Mouse (Mus musculus) forebrain, embryonic 15.5 days (tissue): ENCODE results near the gene Dusp1. TPM values are rescaled to one million over a fixed set of nuclear protein-coding genes. Genes with fewer than 3 reads are reported as not detected.
A peak's percentile ranks its signal among the peaks of the same experiment; 100 is the strongest.

ENCODE experiments used
- ATAC-seq: fragments of 200-750 bp; cut with Nextera tagmentation; replicated peaks from 2 replicates; pipeline ENCODE4 v1.8.0; 2017; ENCODE audit warnings: mild to moderate bottlenecking, moderate TSS enrichment, moderate library complexity
- H3K27ac ChIP-seq: fragments of 300-500 bp; sonication (generic); replicated peaks from 2 replicates; pipeline ENCODE4 v1.5.1; 2015; ENCODE audit warnings: mild to moderate bottlenecking, inconsistent platforms
- H3K27me3 ChIP-seq: fragments of 300-500 bp; sonication (generic); 2 replicates; pipeline ENCODE4 v1.6.1; 2015; ENCODE audit warnings: inconsistent platforms
- H3K36me3 ChIP-seq: fragments of 300-500 bp; sonication (generic); 2 replicates; pipeline ENCODE4 v1.6.1; 2015; ENCODE audit warnings: mild to moderate bottlenecking, inconsistent platforms
- H3K4me1 ChIP-seq: fragments of 300-500 bp; sonication (generic); 2 replicates; pipeline ENCODE4 v1.6.1; 2015; ENCODE audit warnings: inconsistent platforms
- H3K4me2 ChIP-seq: fragments of 300-500 bp; sonication (generic); replicated peaks from 2 replicates; pipeline ENCODE4 v1.6.1; 2015; ENCODE audit warnings: mild to moderate bottlenecking, inconsistent platforms
- H3K4me3 ChIP-seq: fragments of 300-500 bp; sonication (generic); 2 replicates; pipeline ENCODE4 v1.5.1; 2015; ENCODE audit warnings: mild to moderate bottlenecking, inconsistent platforms
- H3K9ac ChIP-seq: fragments of 300-500 bp; sonication (generic); replicated peaks from 2 replicates; pipeline ENCODE4 v1.6.1; 2015; ENCODE audit warnings: mild to moderate bottlenecking, inconsistent platforms
- H3K9me3 ChIP-seq: fragments of 300-500 bp; sonication (generic); 2 replicates; pipeline ENCODE4 v1.6.1; 2016; ENCODE audit warnings: inconsistent platforms
- WGBS: fragments of 180-500 bp; shearing (Covaris S2); methylation state at CpG from one replicate; pipeline ENCODE4 v1.1.7; 2015; ENCODE audit warnings: mixed read lengths; 5-methylcytosine and 5-hydroxymethylcytosine counted together
- polyA plus RNA-seq: library from polyadenylated mRNA; unstranded; fragments of >200 nt; fragmentation: Nextera tagmentation; extraction: Ambion mirVana; gene quantifications from 2 replicates; pipeline ENCODE4 v1.2.1, GENCODE M21; 2015

Gene Dusp1
- polyA plus RNA-seq: 46.3 and 50.0 TPM in 2 replicates

GRCm38 (mm10) chr17:26561651-26562181 lies at the start of gene Dusp1:
TSS of gene Dusp1 (minus strand) at chr17:26562128.
- WGBS: under 1% methylated on average over 25 of the region's 25 CpGs
- Histone ChIP-seq H3K27ac (peak within 1 kb of the TSS; percentile 85), H3K36me3 (peaks cover 21% of the 10 kb centered on the region), H3K4me3 (peak within 1 kb of the TSS; percentile 91), H3K27me3 (no peaks in the 10 kb centered on the region), H3K4me1 (peaks cover 33% of the 10 kb centered on the region), H3K4me2 (peak within 1 kb of the TSS; percentile 93), H3K9me3 (no peaks in the 10 kb centered on the region; the same call in 1 of the 2 replicates), H3K9ac (peak within 1 kb of the TSS; percentile 90)
- ATAC-seq: peak; percentile 87

DNA sequence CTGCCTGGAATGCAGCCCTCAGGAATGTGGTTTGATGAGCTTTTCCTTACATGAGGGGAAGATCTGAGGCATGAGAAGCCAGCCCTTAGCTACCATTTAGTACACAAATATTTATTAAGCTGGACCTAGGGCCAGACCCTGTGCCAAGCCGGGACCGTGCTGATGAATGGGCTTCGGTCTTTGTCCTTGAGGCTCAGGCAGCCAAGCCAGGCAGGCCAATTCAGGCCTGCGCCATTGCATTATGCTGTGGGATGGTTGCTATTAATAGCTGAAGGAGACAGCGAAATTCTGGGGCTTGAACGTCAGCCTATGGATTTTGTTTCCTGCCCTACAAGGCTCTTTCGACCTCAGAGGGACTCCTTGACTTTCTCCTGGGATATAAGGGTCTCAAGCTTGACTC lies 49.4 kb upstream of the Dusp1 start:
- Histone ChIP-seq H3K4me3 (no peak overlapping the region), H3K27me3 (no peaks in the 10 kb centered on the region), H3K9me3 (no peaks in the 10 kb centered on the region), H3K4me1 (0 out of 2 replicates have a peak, but pooled peaks cover 4% of the 10 kb centered on the region), H3K4me2 (no peak overlapping the region), H3K36me3 (peaks cover 25% of the 10 kb centered on the region), H3K27ac (no peak overlapping the region), H3K9ac (no peak overlapping the region)
- ATAC-seq: no peak
- WGBS: 75% methylated on average over 7 of the region's 7 CpGs

DNA sequence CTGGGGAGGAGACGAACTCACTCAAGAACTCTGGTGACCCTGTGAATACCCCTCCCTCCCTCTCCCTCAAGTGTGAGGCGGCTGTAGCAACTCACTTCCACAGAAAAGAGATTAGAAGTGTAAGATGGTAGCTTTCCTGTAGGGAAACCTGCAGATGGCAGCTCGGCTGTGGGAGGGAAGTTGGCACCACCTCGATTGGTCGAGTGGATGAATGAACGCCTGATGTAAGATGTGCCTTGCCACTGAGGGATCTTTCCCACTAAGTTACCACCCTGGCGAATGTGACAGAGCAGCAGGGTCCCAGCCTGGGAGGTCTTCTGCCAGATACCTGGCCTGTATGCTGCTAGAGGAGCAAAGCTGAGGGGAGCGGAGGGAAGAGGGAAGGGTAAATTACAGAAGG lies 47.9 kb upstream of the Dusp1 start:
- Histone ChIP-seq H3K9me3 (no peaks in the 10 kb centered on the region), H3K9ac (no peak overlapping the region), H3K27ac (no peak overlapping the region), H3K4me1 (0 out of 2 replicates have a peak, but pooled peaks cover 4% of the 10 kb centered on the region), H3K27me3 (no peaks in the 10 kb centered on the region), H3K4me3 (no peak overlapping the region), H3K36me3 (peaks cover 15% of the 10 kb centered on the region), H3K4me2 (no peak overlapping the region)
- WGBS: 83% methylated on average over 8 of the region's 8 CpGs
- ATAC-seq: no peak

DNA sequence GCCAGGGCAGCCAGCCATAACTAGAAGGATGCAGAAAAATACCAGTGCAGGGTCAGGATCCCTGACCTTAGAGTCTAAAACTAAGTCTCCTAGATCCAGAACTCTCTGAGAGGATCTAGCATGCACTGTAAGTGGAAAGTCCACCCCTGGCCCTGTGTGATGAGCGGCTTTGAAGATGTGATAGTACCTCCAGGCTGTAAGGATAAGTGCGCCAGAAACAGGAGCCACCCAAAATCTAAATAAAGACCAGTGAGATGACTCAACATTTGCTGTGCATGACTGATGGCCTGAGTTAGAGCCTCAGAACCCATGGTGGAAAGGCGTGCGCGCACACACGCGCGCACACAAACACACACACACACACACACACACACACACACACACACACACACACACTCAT lies 46.9 kb upstream of the Dusp1 start:
- 94% methylated on average over 8 of the region's 8 CpGs for WGBS
- H3K9ac ChIP-seq: no peak overlapping the region
- no peak overlapping the region for H3K4me3 ChIP-seq
- ATAC-seq: no peak
- H3K27me3 ChIP-seq: no peaks in the 10 kb centered on the region
- peaks cover 9% of the 10 kb centered on the region for H3K36me3 ChIP-seq
- H3K4me2 ChIP-seq: no peak overlapping the region
- no peaks in the 10 kb centered on the region for H3K9me3 ChIP-seq
- H3K4me1 ChIP-seq: 0 out of 2 replicates have a peak, but pooled peaks cover 4% of the 10 kb centered on the region
- H3K27ac ChIP-seq: no peak overlapping the region

DNA sequence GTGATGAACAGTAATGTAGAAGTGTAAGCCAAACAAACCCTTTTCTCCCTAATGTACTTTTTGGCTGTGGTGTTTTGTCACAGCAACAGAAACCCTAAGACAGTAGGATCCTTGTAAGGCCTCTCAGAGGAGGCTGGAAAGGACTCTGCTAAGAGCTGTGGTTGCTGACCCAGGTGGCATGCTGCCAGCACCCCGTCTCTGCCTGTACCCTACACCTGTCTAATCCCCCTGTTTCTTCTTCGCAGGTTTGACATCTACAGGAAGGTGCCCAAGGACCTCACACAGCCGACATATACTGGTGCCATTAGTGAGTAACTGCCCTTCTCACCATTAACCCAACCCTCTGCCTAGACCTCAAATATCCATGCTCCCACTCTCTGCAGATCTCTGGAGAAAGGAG lies 46.4 kb upstream of the Dusp1 start:
- no peak for ATAC-seq
- H3K4me2 ChIP-seq: no peak overlapping the region
- 0 out of 2 replicates have a peak, but pooled peaks cover 4% of the 10 kb centered on the region for H3K4me1 ChIP-seq
- H3K4me3 ChIP-seq: no peak overlapping the region
- no peak overlapping the region for H3K9ac ChIP-seq
- H3K36me3 ChIP-seq: peaks cover 9% of the 10 kb centered on the region
- no peaks in the 10 kb centered on the region for H3K27me3 ChIP-seq
- 94% methylated on average over 3 of the region's 3 CpGs for WGBS
- H3K27ac ChIP-seq: no peak overlapping the region
- no peaks in the 10 kb centered on the region for H3K9me3 ChIP-seq

- no peak overlapping the region for H3K4me2 ChIP-seq
- H3K4me3 ChIP-seq: no peak overlapping the region
- H3K27ac ChIP-seq: no peak overlapping the region
- no peaks in the 10 kb centered on the region for H3K27me3 ChIP-seq
- no peak for ATAC-seq
- WGBS: 88% methylated on average over 2 of the region's 2 CpGs
- H3K9me3 ChIP-seq: no peaks in the 10 kb centered on the region
- no peak overlapping the region for H3K9ac ChIP-seq
- peaks cover 14% of the 10 kb centered on the region; the same call in 1 of the 2 replicates for H3K4me1 ChIP-seq
- peaks cover 9% of the 10 kb centered on the region for H3K36me3 ChIP-seq
Measured at GRCm38 (mm10) chr17:26606516-26606915, 44.6 kb upstream of the Dusp1 start.

- Histone ChIP-seq H3K36me3 (peaks cover 9% of the 10 kb centered on the region), H3K4me3 (no peak overlapping the region), H3K4me1 (peaks cover 14% of the 10 kb centered on the region), H3K9me3 (no peaks in the 10 kb centered on the region), H3K9ac (no peak overlapping the region), H3K4me2 (no peak overlapping the region), H3K27me3 (no peaks in the 10 kb centered on the region), H3K27ac (no peak overlapping the region)
- 89% methylated on average over 4 of the region's 4 CpGs for WGBS
- no peak for ATAC-seq
Measured at GRCm38 (mm10) chr17:26605636-26606035, 43.7 kb upstream of the Dusp1 start.

DNA sequence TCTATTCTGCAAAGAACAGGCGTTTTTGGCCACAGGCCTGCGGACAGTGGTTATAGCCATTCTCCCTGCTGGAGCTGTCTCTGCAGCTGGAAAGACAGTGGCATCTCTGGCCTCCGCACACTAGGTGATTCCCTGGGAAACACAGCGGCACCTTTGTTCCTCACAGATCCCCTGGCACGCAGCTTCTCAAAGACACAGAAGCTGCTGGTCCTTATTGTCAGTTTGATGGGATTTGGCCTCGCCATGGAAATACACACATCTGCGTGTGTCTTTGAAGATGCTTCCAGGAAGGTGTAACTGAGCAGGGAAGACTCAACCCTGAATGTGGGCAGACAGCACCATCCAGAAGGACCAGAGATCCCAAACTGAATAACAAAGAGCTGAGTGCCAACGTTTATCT lies 41.4 kb upstream of the Dusp1 start:
- no peak overlapping the region for H3K4me2 ChIP-seq
- H3K4me1 ChIP-seq: peaks cover 14% of the 10 kb centered on the region
- 88% methylated on average over 8 of the region's 8 CpGs for WGBS
- H3K4me3 ChIP-seq: no peak overlapping the region
- H3K27ac ChIP-seq: 0 out of 2 replicates have a peak overlapping the region, but pooled peaks have one; percentile 38
- no peaks in the 10 kb centered on the region for H3K9me3 ChIP-seq
- no peaks in the 10 kb centered on the region for H3K27me3 ChIP-seq
- ATAC-seq: no peak
- H3K36me3 ChIP-seq: no peaks in the 10 kb centered on the region; the same call in 1 of the 2 replicates
- no peak overlapping the region for H3K9ac ChIP-seq

GRCm38 (mm10) chr17:26602371-26602885 lies 40.5 kb upstream of the Dusp1 start:
- no peak overlapping the region for H3K4me2 ChIP-seq
- H3K4me3 ChIP-seq: no peak overlapping the region
- 0 out of 2 replicates have a peak overlapping the region, but pooled peaks have one; percentile 38 for H3K27ac ChIP-seq
- no peak overlapping the region for H3K9ac ChIP-seq
- WGBS: 75% methylated on average over 12 of the region's 12 CpGs
- ATAC-seq: no peak
- no peaks in the 10 kb centered on the region for H3K9me3 ChIP-seq
- no peaks in the 10 kb centered on the region for H3K36me3 ChIP-seq
- peaks cover 14% of the 10 kb centered on the region for H3K4me1 ChIP-seq
- no peaks in the 10 kb centered on the region for H3K27me3 ChIP-seq

DNA sequence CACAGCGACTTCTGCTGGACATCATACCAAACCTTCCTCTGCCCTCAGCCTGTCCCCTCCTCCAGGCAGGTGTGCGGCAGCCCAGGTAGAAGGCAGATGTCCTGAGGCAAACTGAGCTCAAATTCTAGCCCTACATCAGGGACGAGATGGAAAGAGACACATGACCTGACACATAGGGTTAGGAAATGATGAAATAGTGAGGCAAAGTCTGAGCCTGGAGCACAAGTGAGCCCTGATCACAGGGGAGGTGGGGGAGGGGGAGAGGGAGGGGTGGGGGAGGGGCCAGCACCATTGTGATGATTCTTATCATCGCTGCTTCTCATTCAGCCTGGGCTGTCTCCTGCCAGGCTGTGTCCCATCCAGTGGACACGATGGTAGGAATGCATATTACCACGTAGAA lies 40.0 kb upstream of the Dusp1 start:
- H3K27ac ChIP-seq: no peak overlapping the region
- no peaks in the 10 kb centered on the region for H3K27me3 ChIP-seq
- no peaks in the 10 kb centered on the region for H3K36me3 ChIP-seq
- no peak overlapping the region for H3K9ac ChIP-seq
- WGBS: 53% methylated on average over 6 of the region's 6 CpGs
- H3K9me3 ChIP-seq: no peaks in the 10 kb centered on the region
- no peak for ATAC-seq
- peaks cover 14% of the 10 kb centered on the region for H3K4me1 ChIP-seq
- H3K4me3 ChIP-seq: no peak overlapping the region
- no peak overlapping the region for H3K4me2 ChIP-seq

- H3K27ac ChIP-seq: no peak overlapping the region
- 78% methylated on average over 6 of the region's 6 CpGs for WGBS
- H3K4me3 ChIP-seq: no peak overlapping the region
- no peak for ATAC-seq
- H3K9ac ChIP-seq: no peak overlapping the region
- H3K27me3 ChIP-seq: no peaks in the 10 kb centered on the region
- H3K4me2 ChIP-seq: no peak overlapping the region
- H3K9me3 ChIP-seq: no peaks in the 10 kb centered on the region
- H3K36me3 ChIP-seq: no peaks in the 10 kb centered on the region
- H3K4me1 ChIP-seq: peaks cover 17% of the 10 kb centered on the region
Measured at GRCm38 (mm10) chr17:26601514-26601913, 39.6 kb upstream of the Dusp1 start.

DNA sequence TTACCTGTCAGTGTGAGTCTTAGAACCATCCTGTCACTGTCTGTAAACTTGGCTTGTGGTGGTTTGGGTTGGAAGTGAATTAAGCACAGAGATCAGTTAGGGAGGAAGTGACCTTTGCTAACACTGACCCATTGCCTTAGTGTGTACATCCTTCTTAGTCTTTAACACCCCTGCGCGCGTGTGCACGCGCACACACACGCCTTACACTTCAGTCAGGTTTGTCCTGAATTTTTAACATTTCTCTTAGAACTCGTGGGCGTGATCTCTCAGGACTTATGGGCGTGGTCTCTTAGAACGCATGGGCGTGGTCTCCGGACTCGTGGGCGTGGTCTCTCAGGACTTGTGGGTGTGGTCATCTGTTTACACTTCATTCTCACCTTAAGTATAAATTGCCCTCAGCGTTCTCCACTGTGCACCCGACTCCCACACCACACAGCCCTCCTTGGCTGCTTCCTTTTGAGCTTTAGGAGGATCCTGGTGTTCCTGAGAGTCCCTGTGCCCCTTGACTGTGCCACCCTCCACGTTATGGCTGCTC lies 39.1 kb upstream of the Dusp1 start:
- H3K9ac ChIP-seq: no peak overlapping the region
- H3K4me2 ChIP-seq: no peak overlapping the region
- peaks cover 22% of the 10 kb centered on the region for H3K4me1 ChIP-seq
- no peaks in the 10 kb centered on the region for H3K27me3 ChIP-seq
- 75% methylated on average over 17 of the region's 17 CpGs for WGBS
- no peak overlapping the region for H3K27ac ChIP-seq
- H3K36me3 ChIP-seq: no peaks in the 10 kb centered on the region
- no peak overlapping the region for H3K4me3 ChIP-seq
- no peaks in the 10 kb centered on the region for H3K9me3 ChIP-seq
- ATAC-seq: no peak
